Mouse (Mus musculus): ENCODE results near the gene Tomm6. TPM values are rescaled to one million over a fixed set of nuclear protein-coding genes. Genes with fewer than 3 reads are reported as not detected.

Gene Tomm6
- 369 and 408 TPM in 2 replicates for polyA plus RNA-seq (2016; fragmentation: Nextera tagmentation; extraction: Ambion mirVana)

- H3K27ac ChIP-seq, result peak within 1 kb of the TSS; percentile 92
- peaks cover 39% of the 10 kb centered on the region for H3K27me3 ChIP-seq (ENCODE audit: insufficient read depth, poor library complexity, severe bottlenecking)
- no peaks in the 10 kb centered on the region for H3K9me3 ChIP-seq
- WGBS, result under 1% methylated on average over 9 of the region's 9 CpGs
- DNase-seq (ENCODE audit: low spot score), result no peak
- H3K36me3 ChIP-seq, result peaks cover 34% of the 10 kb centered on the region
- peak within 1 kb of the TSS; percentile 85 for H3K4me3 ChIP-seq
- peaks cover 38% of the 10 kb centered on the region for H3K4me1 ChIP-seq (replicated peaks)
These were observed at the start of gene Tomm6 for GRCm38 (mm10) chr17:47688344-47688607. TSS of gene Tomm6 (minus strand) at chr17:47688386.

GRCm38 (mm10) chr17:47737271-47738065, 49.3 kb upstream of the Tomm6 start:
- no peaks in the 10 kb centered on the region for H3K36me3 ChIP-seq
- peaks cover 52% of the 10 kb centered on the region for H3K27me3 ChIP-seq (ENCODE audit: insufficient read depth, poor library complexity, severe bottlenecking)
- peaks cover 36% of the 10 kb centered on the region for H3K4me1 ChIP-seq (replicated peaks)
- DNase-seq (ENCODE audit: low spot score), result peak; percentile 68
- H3K9me3 ChIP-seq, result no peaks in the 10 kb centered on the region
- WGBS, result under 1% methylated on average over 60 of the region's 60 CpGs
- peak overlapping the region; percentile 79 for H3K27ac ChIP-seq
- peak overlapping the region; percentile 71 for H3K4me3 ChIP-seq

- no peaks in the 10 kb centered on the region for H3K36me3 ChIP-seq
- under 1% methylated on average over 35 of the region's 47 CpGs for WGBS
- peaks cover 36% of the 10 kb centered on the region for H3K4me1 ChIP-seq (replicated peaks)
- H3K9me3 ChIP-seq, result no peaks in the 10 kb centered on the region
- H3K4me3 ChIP-seq, result peak within 1 kb of the TSS; percentile 71
- peaks cover 57% of the 10 kb centered on the region for H3K27me3 ChIP-seq (ENCODE audit: insufficient read depth, poor library complexity, severe bottlenecking)
- peak within 1 kb of the TSS; percentile 79 for H3K27ac ChIP-seq
- DNase-seq (ENCODE audit: low spot score), result peak; percentile 96
These were observed 48.7 kb upstream of the Tomm6 start, which contains the start of gene Tfeb for GRCm38 (mm10) chr17:47736856-47737255. TSS of gene Tfeb (plus strand) at chr17:47737030.

GRCm38 (mm10) chr17:47735553-47736100, 47.4 kb upstream of the Tomm6 start:
- H3K27me3 ChIP-seq (ENCODE audit: insufficient read depth, poor library complexity, severe bottlenecking), result peaks cover 47% of the 10 kb centered on the region
- 75% methylated on average over 14 of the region's 14 CpGs for WGBS
- no peak overlapping the region for H3K27ac ChIP-seq
- no peak overlapping the region for H3K4me3 ChIP-seq
- DNase-seq (ENCODE audit: low spot score), result no peak
- H3K36me3 ChIP-seq, result no peaks in the 10 kb centered on the region
- H3K4me1 ChIP-seq (replicated peaks), result peaks cover 43% of the 10 kb centered on the region
- H3K9me3 ChIP-seq, result no peaks in the 10 kb centered on the region

- Histone ChIP-seq H3K9me3 (no peaks in the 10 kb centered on the region), H3K4me3 (no peak overlapping the region), H3K27ac (peak overlapping the region; percentile 35; the same call in 1 of the 2 replicates), H3K36me3 (no peaks in the 10 kb centered on the region), H3K27me3 (ENCODE audit: insufficient read depth, poor library complexity, severe bottlenecking) (peaks cover 19% of the 10 kb centered on the region; the same call in 1 of the 2 replicates), H3K4me1 (replicated peaks) (peaks cover 18% of the 10 kb centered on the region)
- DNase-seq (ENCODE audit: low spot score), result no peak
- 52% methylated on average over 24 of the region's 24 CpGs for WGBS
These were observed 42.7 kb upstream of the Tomm6 start for GRCm38 (mm10) chr17:47730633-47731575.

- H3K9me3 ChIP-seq, result no peaks in the 10 kb centered on the region
- H3K27ac ChIP-seq, result no peak within 1 kb of the TSS
- H3K4me3 ChIP-seq, result no peak within 1 kb of the TSS
- no peak for DNase-seq (ENCODE audit: low spot score)
- WGBS, result 76% methylated on average over 11 of the region's 11 CpGs
- no peaks in the 10 kb centered on the region for H3K36me3 ChIP-seq
- H3K27me3 ChIP-seq (ENCODE audit: insufficient read depth, poor library complexity, severe bottlenecking), result 0 out of 2 replicates have a peak, but pooled peaks cover 10% of the 10 kb centered on the region
- H3K4me1 ChIP-seq (replicated peaks), result peaks cover 18% of the 10 kb centered on the region
These were observed 38.4 kb upstream of the Tomm6 start, which contains the start of gene Pgc for GRCm38 (mm10) chr17:47726566-47726965. TSS of gene Pgc (plus strand) at chr17:47726842.

- H3K4me1 ChIP-seq (replicated peaks), result no peaks in the 10 kb centered on the region
- H3K27me3 ChIP-seq (ENCODE audit: insufficient read depth, poor library complexity, severe bottlenecking), result no peaks in the 10 kb centered on the region
- H3K4me3 ChIP-seq, result no peak overlapping the region
- H3K27ac ChIP-seq, result no peak overlapping the region
- WGBS, result 88% methylated on average over 4 of the region's 4 CpGs
- H3K36me3 ChIP-seq, result no peaks in the 10 kb centered on the region
- no peak for DNase-seq (ENCODE audit: low spot score)
- H3K9me3 ChIP-seq, result no peaks in the 10 kb centered on the region
These were observed 33.0 kb upstream of the Tomm6 start for GRCm38 (mm10) chr17:47721183-47721582.

- H3K4me3 ChIP-seq, result no peak overlapping the region
- 73% methylated on average over 3 of the region's 3 CpGs for WGBS
- H3K27ac ChIP-seq, result no peak overlapping the region
- H3K27me3 ChIP-seq (ENCODE audit: insufficient read depth, poor library complexity, severe bottlenecking), result no peaks in the 10 kb centered on the region; the same call in 1 of the 2 replicates
- no peaks in the 10 kb centered on the region for H3K9me3 ChIP-seq
- DNase-seq (ENCODE audit: low spot score), result no peak
- H3K4me1 ChIP-seq (replicated peaks), result peaks cover 16% of the 10 kb centered on the region
- no peaks in the 10 kb centered on the region for H3K36me3 ChIP-seq
These were observed 26.9 kb upstream of the Tomm6 start for GRCm38 (mm10) chr17:47715037-47715436.

GRCm38 (mm10) chr17:47712889-47713571, 24.8 kb upstream of the Tomm6 start:
- Histone ChIP-seq H3K36me3 (no peaks in the 10 kb centered on the region), H3K27me3 (ENCODE audit: insufficient read depth, poor library complexity, severe bottlenecking) (no peaks in the 10 kb centered on the region; the same call in 1 of the 2 replicates), H3K4me3 (no peak overlapping the region), H3K4me1 (replicated peaks) (peaks cover 16% of the 10 kb centered on the region), H3K27ac (no peak overlapping the region), H3K9me3 (no peaks in the 10 kb centered on the region)
- 40% methylated on average over 22 of the region's 22 CpGs for WGBS
- no peak for DNase-seq (ENCODE audit: low spot score)

- 68% methylated on average over 6 of the region's 6 CpGs for WGBS
- H3K36me3 ChIP-seq, result no peaks in the 10 kb centered on the region
- H3K9me3 ChIP-seq, result no peaks in the 10 kb centered on the region
- peaks cover 16% of the 10 kb centered on the region for H3K4me1 ChIP-seq (replicated peaks)
- H3K27me3 ChIP-seq (ENCODE audit: insufficient read depth, poor library complexity, severe bottlenecking), result no peaks in the 10 kb centered on the region; the same call in 1 of the 2 replicates
- no peak overlapping the region for H3K4me3 ChIP-seq
- DNase-seq (ENCODE audit: low spot score), result no peak
- H3K27ac ChIP-seq, result no peak overlapping the region
These were observed 23.7 kb upstream of the Tomm6 start for GRCm38 (mm10) chr17:47711883-47712282.

- DNase-seq (ENCODE audit: low spot score), result no peak
- H3K9me3 ChIP-seq, result no peaks in the 10 kb centered on the region
- H3K4me3 ChIP-seq, result no peak overlapping the region
- H3K27ac ChIP-seq, result no peak overlapping the region
- WGBS, result 76% methylated on average over 3 of the region's 3 CpGs
- peaks cover 2% of the 10 kb centered on the region for H3K27me3 ChIP-seq (ENCODE audit: insufficient read depth, poor library complexity, severe bottlenecking)
- H3K36me3 ChIP-seq, result no peaks in the 10 kb centered on the region
- peaks cover 16% of the 10 kb centered on the region for H3K4me1 ChIP-seq (replicated peaks)
These were observed 21.9 kb upstream of the Tomm6 start for GRCm38 (mm10) chr17:47710036-47710435.

- no peak overlapping the region for H3K4me3 ChIP-seq
- H3K4me1 ChIP-seq (replicated peaks), result peaks cover 16% of the 10 kb centered on the region
- 84% methylated on average over 4 of the region's 4 CpGs for WGBS
- no peak for DNase-seq (ENCODE audit: low spot score)
- peaks cover 12% of the 10 kb centered on the region for H3K27me3 ChIP-seq (ENCODE audit: insufficient read depth, poor library complexity, severe bottlenecking)
- no peak overlapping the region for H3K27ac ChIP-seq
- no peaks in the 10 kb centered on the region; the same call in 1 of the 2 replicates for H3K36me3 ChIP-seq
- H3K9me3 ChIP-seq, result no peaks in the 10 kb centered on the region
These were observed 20.8 kb upstream of the Tomm6 start for GRCm38 (mm10) chr17:47708972-47709371.
